Mouse (Mus musculus) adrenal gland, adult 18-20 months (tissue): ENCODE measurements around the gene Shmt2. TPM values are rescaled to one million over a fixed set of nuclear protein-coding genes. Genes with fewer than 3 reads are reported as not detected.

Experiments
- DNase-seq, 2 experiments: peaks; one replicate each; pipeline ENCODE4 v3.0.0; 2021 to 2022; ENCODE audit warnings: low spot score in 2 of 2
- total RNA-seq, 2 experiments: library from RNA; stranded (reverse); gene quantifications; 1 replicate in 1 of 2; 2 replicates in 1 of 2; pipeline ENCODE4 v1.2.3; 2021

Shmt2 gene
- total RNA-seq, 2 experiments from 2014 or later, result 38.6 to 46.5 TPM

- DNase-seq, result no peak
These were observed 12.7 kb upstream of the Shmt2 start for GRCm38 (mm10) chr10:127534929-127535384.

- DNase-seq, result peak in 1 of 2 experiments; percentile 38
These were observed 12.0 kb upstream of the Shmt2 start, which contains the start of gene Nxph4 for GRCm38 (mm10) chr10:127534036-127534928. Gene Nxph4, minus strand, starts transcription at chr10:127534559.

- DNase-seq, result no peak
These were observed 9.3 kb upstream of the Shmt2 start for GRCm38 (mm10) chr10:127531548-127531947.

GRCm38 (mm10) chr10:127530945-127531344 lies 8.7 kb upstream of the Shmt2 start:
- DNase-seq, result no peak

- DNase-seq, result no peak
These were observed 5.2 kb upstream of the Shmt2 start for GRCm38 (mm10) chr10:127527481-127527880.

- peak; percentile 56 to 65 for DNase-seq
These were observed 4.4 kb upstream of the Shmt2 start for GRCm38 (mm10) chr10:127526681-127527080.

GRCm38 (mm10) chr10:127526048-127526447 lies 3.8 kb upstream of the Shmt2 start:
- no peak for DNase-seq

- DNase-seq, result no peak
These were observed 2.5 kb upstream of the Shmt2 start for GRCm38 (mm10) chr10:127524646-127525255.

GRCm38 (mm10) chr10:127521611-127522080 lies 598 bp downstream of the Shmt2 start:
- DNase-seq, result no peak

GRCm38 (mm10) chr10:127520714-127521357 lies 1.4 kb downstream of the Shmt2 start:
- DNase-seq, result no peak

- DNase-seq, result no peak
These were observed 2.1 kb downstream of the Shmt2 start for GRCm38 (mm10) chr10:127519903-127520713.

- DNase-seq, result no peak
These were observed 3.1 kb downstream of the Shmt2 start for GRCm38 (mm10) chr10:127519041-127519701.

GRCm38 (mm10) chr10:127517941-127518340 lies 4.3 kb downstream of the Shmt2 start:
- no peak for DNase-seq

- DNase-seq, result no peak
These were observed 5.5 kb downstream of the Shmt2 start for GRCm38 (mm10) chr10:127516576-127517260.

- DNase-seq, result no peak
These were observed 6.2 kb downstream of the Shmt2 start for GRCm38 (mm10) chr10:127515983-127516459.

GRCm38 (mm10) chr10:127515271-127515982 lies 6.8 kb downstream of the Shmt2 start:
- DNase-seq, result no peak

- no peak for DNase-seq
These were observed 7.5 kb downstream of the Shmt2 start, which contains the start of gene Ndufa4l2 for GRCm38 (mm10) chr10:127514764-127515163. Gene Ndufa4l2, plus strand, starts transcription at chr10:127514967.

GRCm38 (mm10) chr10:127514111-127514698 lies 8.0 kb downstream of the Shmt2 start:
- no peak for DNase-seq
